Mouse (Mus musculus): ENCODE measurements around the gene Ttll5.

DNA sequence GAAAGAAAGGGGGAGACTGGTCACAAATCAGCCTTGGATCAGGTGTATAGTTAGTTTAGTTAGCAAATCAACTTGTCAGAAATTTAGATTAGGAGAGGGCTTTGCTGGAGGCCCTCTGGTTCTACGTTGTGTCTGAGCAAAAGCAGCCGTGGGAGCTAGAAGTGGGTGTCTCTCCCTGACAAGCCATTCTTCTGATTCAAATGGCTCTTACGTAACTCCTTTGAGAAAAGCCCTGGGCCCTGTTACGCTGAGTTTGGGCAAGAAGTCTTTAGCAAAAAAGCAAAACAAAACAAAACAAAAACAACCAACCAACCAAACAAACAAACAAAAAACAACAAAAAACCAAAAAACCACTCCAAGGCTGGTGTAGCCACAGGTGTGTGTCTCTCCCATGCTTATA lies 266.3 kb downstream of the Ttll5 start:
- no peak for TF ChIP-seq CTCF (IDR thresholded peaks at IDR 0.05; ENCODE audit: extremely low read depth, insufficient read length, insufficient replicate concordance, low read depth, low read length)
- TF ChIP-seq POLR2A (IDR thresholded peaks at IDR 0.05; ENCODE audit: low read depth, low read length): no peak

Measured in small intestine, adult 2 months (tissue).